Mouse (Mus musculus) frontal cortex, postnatal 25 days (tissue): ENCODE measurements around the gene Emilin2.

Experiments used
- DNase-seq, 2 experiments: peaks; one replicate each; pipeline ENCODE4 v3.0.0; 2022; ENCODE audit warnings: low spot score in 2 of 2

Emilin2 gene

GRCm38 (mm10) chr17:71234041-71234594, 77.7 kb downstream of the Emilin2 start:
- DNase-seq: no peak

GRCm38 (mm10) chr17:71233210-71233609, 78.6 kb downstream of the Emilin2 start:
- DNase-seq: no peak

GRCm38 (mm10) chr17:71231998-71232397, 79.8 kb downstream of the Emilin2 start:
- no peak for DNase-seq

- DNase-seq: no peak
Measured at GRCm38 (mm10) chr17:71230108-71230709, 81.6 kb downstream of the Emilin2 start.

- no peak for DNase-seq
Measured at GRCm38 (mm10) chr17:71228651-71229050, 83.1 kb downstream of the Emilin2 start.

GRCm38 (mm10) chr17:71227128-71227895, 84.5 kb downstream of the Emilin2 start:
- DNase-seq: no peak

- no peak for DNase-seq
Measured at GRCm38 (mm10) chr17:71225091-71225490, 86.7 kb downstream of the Emilin2 start.

- DNase-seq: no peak
Measured at GRCm38 (mm10) chr17:71224521-71224920, 87.3 kb downstream of the Emilin2 start.

GRCm38 (mm10) chr17:71223676-71224075, 88.1 kb downstream of the Emilin2 start:
- DNase-seq: no peak

GRCm38 (mm10) chr17:71221383-71221782, 90.4 kb downstream of the Emilin2 start:
- DNase-seq: no peak

GRCm38 (mm10) chr17:71217111-71217685, 94.6 kb downstream of the Emilin2 start:
- DNase-seq: no peak

GRCm38 (mm10) chr17:71216263-71216662, 95.5 kb downstream of the Emilin2 start:
- no peak for DNase-seq

GRCm38 (mm10) chr17:71215241-71215839, 96.4 kb downstream of the Emilin2 start:
- no peak for DNase-seq

GRCm38 (mm10) chr17:71214514-71215240, 97.1 kb downstream of the Emilin2 start:
- DNase-seq: no peak

GRCm38 (mm10) chr17:71213666-71214065, 98.1 kb downstream of the Emilin2 start:
- no peak for DNase-seq

- no peak for DNase-seq
Measured at GRCm38 (mm10) chr17:71211962-71212646, 99.7 kb downstream of the Emilin2 start.

GRCm38 (mm10) chr17:71209936-71210335, 101.8 kb downstream of the Emilin2 start:
- no peak for DNase-seq

- DNase-seq: no peak
Measured at GRCm38 (mm10) chr17:71208921-71209320, 102.9 kb downstream of the Emilin2 start.

- DNase-seq: no peak
Measured at GRCm38 (mm10) chr17:71208376-71208775, 103.4 kb downstream of the Emilin2 start.

GRCm38 (mm10) chr17:71207268-71207667, 104.5 kb downstream of the Emilin2 start:
- no peak for DNase-seq
